ENCODE assay signal across 8 mouse cellular contexts in the genomic region with DNA sequence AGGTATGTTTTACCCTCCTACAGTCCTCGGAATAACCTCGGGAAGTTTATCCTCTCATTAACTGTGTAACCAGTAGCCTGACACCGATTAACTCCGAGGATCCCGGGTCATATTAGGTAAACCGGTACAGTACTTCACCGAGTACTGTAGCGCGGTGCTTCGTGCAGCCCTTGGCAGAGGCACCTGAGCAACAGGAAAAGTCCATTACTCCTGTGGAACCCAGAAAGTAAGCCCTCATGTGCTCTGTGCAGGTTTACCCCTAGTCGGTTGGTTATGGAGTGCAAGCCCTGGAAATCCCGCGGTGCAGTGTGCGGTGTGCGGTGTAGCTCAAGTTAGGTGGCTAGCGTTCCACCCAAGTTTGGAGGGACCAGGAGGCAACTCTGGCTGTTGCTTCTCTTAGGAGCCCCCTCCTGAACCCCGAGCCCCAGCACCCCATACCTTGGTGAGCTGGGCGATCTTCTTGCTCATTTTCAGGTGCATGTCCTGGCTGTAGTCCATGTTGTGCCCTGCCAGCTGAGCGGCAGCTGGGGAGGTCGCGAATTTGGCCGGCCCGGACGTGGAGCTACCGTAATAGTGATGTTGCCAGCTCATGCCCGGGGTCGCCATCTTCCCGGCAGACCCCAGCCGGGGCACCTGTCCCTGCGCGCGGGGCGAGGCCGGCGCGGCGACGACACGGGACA. TPM values are rescaled to one million over a fixed set of nuclear protein-coding genes. Genes with fewer than 3 reads are reported as not detected.
DNase-seq lines count a peak whose midpoint lies in the region; ATAC-seq and TF ChIP-seq lines count a peak whose summit lies in the region.

No protein-coding gene starts in this region.

- peak; percentile 64 for ATAC-seq in lung, embryonic 14.5 days (ENCODE audit: insufficient read depth)
- peak; percentile 67 for ATAC-seq in forebrain, embryonic 14.5 days
- ATAC-seq in megakaryocyte, adult 5-6 weeks (ENCODE audit: poor library complexity, severe bottlenecking): peak; percentile 17; the same call in 1 of the 2 replicates
- ATAC-seq in stomach, embryonic 16.5 days (ENCODE audit: insufficient read depth, low FRiP score): peak; percentile 48; the same call in 1 of the 2 replicates

- no peaks in the 10 kb centered on the region for H3K4me1 ChIP-seq in lung, embryonic 14.5 days (ENCODE audit: insufficient read depth)
- peaks cover 2% of the 10 kb centered on the region; the same call in 1 of the 2 replicates for H3K4me1 ChIP-seq in forebrain, embryonic 14.5 days (ENCODE audit: control insufficient read depth, insufficient read depth, low read length)
- no peaks in the 10 kb centered on the region for H3K4me1 ChIP-seq in stomach, embryonic 16.5 days (ENCODE audit: control insufficient read depth, insufficient read depth, low read length)

- DNase-seq in lung, embryonic 14.5 days: peak; percentile 40
- DNase-seq in lung, postnatal 4 days: no peak
- DNase-seq in cerebellum, adult 9-10 months: peak; percentile 72
- DNase-seq in forebrain, embryonic 14.5 days (ENCODE audit: low spot score): peak; percentile 27
- peak; percentile 28 for DNase-seq in kidney, adult 11 months
- no peak for DNase-seq in spleen, postnatal 4 days (ENCODE audit: low spot score in 2 of 2)

- no peak overlapping the region for H3K27ac ChIP-seq in lung, embryonic 14.5 days (ENCODE audit: low read depth)
- H3K27ac ChIP-seq in forebrain, embryonic 14.5 days (ENCODE audit: low read depth, low read length): no peak overlapping the region
- no peak overlapping the region for H3K27ac ChIP-seq in stomach, embryonic 16.5 days (ENCODE audit: low read length)

- no peaks in the 10 kb centered on the region for H3K36me3 ChIP-seq in lung, embryonic 14.5 days (ENCODE audit: insufficient read depth)
- H3K36me3 ChIP-seq in forebrain, embryonic 14.5 days (ENCODE audit: control insufficient read depth, insufficient read depth, low read length): no peaks in the 10 kb centered on the region
- H3K36me3 ChIP-seq in stomach, embryonic 16.5 days (ENCODE audit: control insufficient read depth, insufficient read depth, low read length): no peaks in the 10 kb centered on the region

- peak overlapping the region; percentile 69 for H3K4me3 ChIP-seq in lung, embryonic 14.5 days (ENCODE audit: low read depth, low read length)
- peak overlapping the region; percentile 79 for H3K4me3 ChIP-seq in forebrain, embryonic 14.5 days (ENCODE audit: low read depth, low read length)
- peak overlapping the region; percentile 71 for H3K4me3 ChIP-seq in stomach, embryonic 16.5 days (replicated peaks; ENCODE audit: low read length)

- peak overlapping the region; percentile 70 for H3K9ac ChIP-seq in lung, embryonic 14.5 days
- peak overlapping the region; percentile 78 for H3K9ac ChIP-seq in forebrain, embryonic 14.5 days (ENCODE audit: low read length)
- peak overlapping the region; percentile 78 for H3K9ac ChIP-seq in stomach, embryonic 16.5 days (ENCODE audit: low read length)

- TF ChIP-seq CTCF in lung, embryonic 14.5 days (IDR thresholded peaks at IDR 0.05; ENCODE audit: low read depth): no peak

- peak overlapping the region; percentile 83 for H3K4me2 ChIP-seq in lung, embryonic 14.5 days
- H3K4me2 ChIP-seq in forebrain, embryonic 14.5 days (ENCODE audit: low read length): peak overlapping the region; percentile 89
- peak overlapping the region; percentile 96 for H3K4me2 ChIP-seq in stomach, embryonic 16.5 days (ENCODE audit: low read depth, low read length)

- WGBS in lung, embryonic 14.5 days: 7% methylated on average over 38 of the region's 39 CpGs
- 6% methylated on average over 38 of the region's 39 CpGs for WGBS in forebrain, embryonic 14.5 days
- WGBS in stomach, embryonic 16.5 days: 6% methylated on average over 34 of the region's 39 CpGs

- H3K9me3 ChIP-seq in lung, embryonic 14.5 days (ENCODE audit: low read depth, low read length): no peaks in the 10 kb centered on the region
- H3K9me3 ChIP-seq in forebrain, embryonic 14.5 days (replicated peaks; ENCODE audit: control insufficient read depth, low read length): no peaks in the 10 kb centered on the region
- no peaks in the 10 kb centered on the region for H3K9me3 ChIP-seq in stomach, embryonic 16.5 days (replicated peaks; ENCODE audit: control insufficient read depth, low read length)

- peaks cover 7% of the 10 kb centered on the region for H3K27me3 ChIP-seq in lung, embryonic 14.5 days (ENCODE audit: insufficient read depth, low read length)
- no peaks in the 10 kb centered on the region for H3K27me3 ChIP-seq in forebrain, embryonic 14.5 days (replicated peaks; ENCODE audit: control insufficient read depth, insufficient read depth, low read length)
- H3K27me3 ChIP-seq in stomach, embryonic 16.5 days (ENCODE audit: control insufficient read depth, insufficient read depth, low read length): no peaks in the 10 kb centered on the region

RNA-seq across cellular contexts. Expression of a gene that starts 0.5 kb away (rescaled TPM):
- 3.1 and 4.9 TPM in 2 replicates for polyA plus RNA-seq in lung, embryonic 14.5 days (2014; fragmentation: Nextera tagmentation; extraction: Ambion mirVana)
- 6.7 and 6.9 TPM in 2 replicates for polyA plus RNA-seq in forebrain, embryonic 14.5 days (2014; fragmentation: Nextera tagmentation; extraction: Ambion mirVana)
- 0.48 TPM in 1 of 2 replicates, not detected in the other for total RNA-seq in megakaryocyte, adult 5-6 weeks (2015)
- total RNA-seq in megakaryocyte, adult 5-6 weeks (2017): 0.40 TPM in 1 of 2 replicates, not detected in the other
- polyA plus RNA-seq in stomach, embryonic 16.5 days (2015; fragmentation: Nextera tagmentation; extraction: Ambion mirVana): 1.9 and 2.3 TPM in 2 replicates

Comparison
In these comparisons a context has a peak if more than half of its experiments do, and no peak if none do; other contexts are left out.
1. DNase-seq: peak in lung, embryonic 14.5 days (single experiment), cerebellum, adult 9-10 months (single experiment), forebrain, embryonic 14.5 days (single experiment) and kidney, adult 11 months (single experiment); none in lung, postnatal 4 days (0 of 2) and spleen, postnatal 4 days (0 of 2).
2. ATAC-seq: peak in every context shown above with its lines; median percentile 67 in forebrain, embryonic 14.5 days; 64 in lung, embryonic 14.5 days; 48 in stomach, embryonic 16.5 days; 17 in megakaryocyte, adult 5-6 weeks.
3. Peak in every context shown above with its lines, with median percentiles within 50 percentile points of each other: H3K4me2 ChIP-seq, H3K4me3 ChIP-seq and H3K9ac ChIP-seq.